Mouse (Mus musculus): Measurements from ENCODE around the gene Ankrd13c. TPM values are rescaled to one million over a fixed set of nuclear protein-coding genes. Genes with fewer than 3 reads are reported as not detected.
A peak's percentile ranks its signal among the peaks of the same experiment; 100 is the strongest.

The Ankrd13c gene
- polyA plus RNA-seq (2012; rRNA removed), result 48.6 and 50.7 TPM in 2 replicates

- H3K4me1 ChIP-seq (ENCODE audit: control insufficient read depth, insufficient read depth, low read length), result no peaks in the 10 kb centered on the region
- peak within 1 kb of the TSS; percentile 97 for H3K27ac ChIP-seq (ENCODE audit: insufficient read depth, low read length)
- H3K4me3 ChIP-seq (ENCODE audit: insufficient read depth, low read length), result peak within 1 kb of the TSS; percentile 64
- TF ChIP-seq POLR2A (IDR thresholded peaks at IDR 0.05; ENCODE audit: extremely low read depth, insufficient read depth, low read length) (peak; percentile 92), CTCF (IDR thresholded peaks at IDR 0.05; ENCODE audit: extremely low read depth, insufficient read depth, low read length) (no peak)
Measured at GRCm38 (mm10) chr3:157946843-157947358, at the start of gene Ankrd13c. TSS of gene Ankrd13c (plus strand) at chr3:157947239.

DNA sequence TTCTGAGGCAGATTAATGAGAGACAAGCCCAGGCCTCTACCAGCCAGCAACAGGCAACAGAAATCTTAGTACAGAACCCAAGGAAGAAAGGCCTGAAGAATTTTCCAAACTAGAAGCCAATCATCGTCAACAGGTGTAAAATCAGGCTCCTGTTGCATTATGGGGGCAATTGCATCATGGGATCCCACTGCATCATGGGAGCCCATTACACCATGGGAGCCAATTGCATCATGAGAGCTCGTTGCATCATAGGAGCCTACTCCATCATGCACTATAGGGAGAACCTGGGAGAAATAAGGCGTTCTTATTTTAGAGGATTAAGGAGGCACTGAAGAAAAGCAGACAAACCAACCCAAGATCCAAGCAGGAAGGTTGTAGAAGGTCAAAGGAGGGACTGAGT, 49.4 kb upstream of the Ankrd13c start:
- no peak overlapping the region for H3K27ac ChIP-seq (ENCODE audit: insufficient read depth, low read length)
- H3K4me1 ChIP-seq (ENCODE audit: control insufficient read depth, insufficient read depth, low read length), result no peaks in the 10 kb centered on the region
- TF ChIP-seq POLR2A (IDR thresholded peaks at IDR 0.05; ENCODE audit: extremely low read depth, insufficient read depth, low read length), result no peak
- TF ChIP-seq CTCF (IDR thresholded peaks at IDR 0.05; ENCODE audit: extremely low read depth, insufficient read depth, low read length), result no peak
- H3K4me3 ChIP-seq (ENCODE audit: insufficient read depth, low read length), result no peak overlapping the region

DNA sequence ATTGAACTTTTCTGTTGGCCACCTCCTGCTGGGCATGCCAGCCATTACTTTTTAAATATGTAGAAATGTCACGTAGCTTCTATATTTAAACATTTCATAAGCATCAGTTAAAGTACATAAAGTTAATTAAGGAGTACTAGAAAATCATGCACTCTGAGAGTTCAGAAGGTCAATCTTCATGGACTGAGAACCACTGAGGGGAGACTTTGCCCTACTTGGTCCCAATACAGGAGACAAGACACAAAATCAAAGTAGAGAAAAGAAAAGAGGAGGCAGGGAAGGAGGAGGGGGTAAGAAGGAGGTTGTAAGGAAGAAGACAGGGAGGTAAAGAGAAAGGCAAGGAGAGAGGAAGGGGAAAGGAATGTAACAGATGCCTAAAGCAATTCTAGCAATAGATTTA, 47.1 kb upstream of the Ankrd13c start:
- H3K27ac ChIP-seq (ENCODE audit: insufficient read depth, low read length), result no peak overlapping the region
- TF ChIP-seq POLR2A (IDR thresholded peaks at IDR 0.05; ENCODE audit: extremely low read depth, insufficient read depth, low read length), result no peak
- no peak for TF ChIP-seq CTCF (IDR thresholded peaks at IDR 0.05; ENCODE audit: extremely low read depth, insufficient read depth, low read length)
- H3K4me1 ChIP-seq (ENCODE audit: control insufficient read depth, insufficient read depth, low read length), result no peaks in the 10 kb centered on the region
- no peak overlapping the region for H3K4me3 ChIP-seq (ENCODE audit: insufficient read depth, low read length)

DNA sequence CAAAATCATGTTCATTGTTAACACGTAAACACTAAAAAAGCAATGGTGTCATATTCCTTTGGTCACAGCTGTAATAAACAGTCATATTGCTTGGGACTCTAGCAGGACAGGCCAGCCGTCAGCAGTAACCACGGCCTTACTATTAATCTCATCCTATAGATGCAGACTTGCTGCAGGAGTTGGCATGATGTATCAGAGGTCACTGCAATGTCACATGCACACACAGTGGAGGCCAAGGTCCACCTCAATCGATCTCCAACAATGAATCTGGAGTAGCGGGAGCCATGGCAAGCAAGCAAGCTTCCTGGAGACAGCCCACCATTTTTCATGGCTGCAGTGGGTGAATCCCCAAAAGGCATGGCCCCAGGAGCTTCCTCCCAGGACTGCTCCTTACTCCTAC, 45.3 kb upstream of the Ankrd13c start:
- TF ChIP-seq POLR2A (IDR thresholded peaks at IDR 0.05; ENCODE audit: extremely low read depth, insufficient read depth, low read length), result no peak
- no peak for TF ChIP-seq CTCF (IDR thresholded peaks at IDR 0.05; ENCODE audit: extremely low read depth, insufficient read depth, low read length)
- no peaks in the 10 kb centered on the region for H3K4me1 ChIP-seq (ENCODE audit: control insufficient read depth, insufficient read depth, low read length)
- H3K27ac ChIP-seq (ENCODE audit: insufficient read depth, low read length), result no peak overlapping the region
- H3K4me3 ChIP-seq (ENCODE audit: insufficient read depth, low read length), result no peak overlapping the region

DNA sequence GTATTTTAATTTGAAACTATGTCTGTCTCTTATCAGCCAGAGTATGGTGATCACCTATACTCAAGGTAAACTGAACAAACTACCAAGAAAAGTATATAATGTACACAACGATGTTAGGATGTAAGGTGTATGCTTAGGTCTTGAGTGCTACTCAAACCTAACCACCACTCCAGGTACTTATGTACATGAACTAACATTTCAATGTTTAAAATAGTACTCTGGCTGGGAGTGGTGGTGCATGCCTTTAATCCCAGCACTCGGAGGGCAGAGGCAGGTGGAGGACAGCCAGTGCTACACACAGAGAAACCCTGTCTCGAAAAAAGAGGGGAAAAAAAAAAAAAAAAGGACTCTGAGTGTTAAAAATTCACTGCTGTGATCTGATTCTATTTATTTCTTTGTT, 38.9 kb upstream of the Ankrd13c start:
- no peaks in the 10 kb centered on the region for H3K4me1 ChIP-seq (ENCODE audit: control insufficient read depth, insufficient read depth, low read length)
- no peak for TF ChIP-seq CTCF (IDR thresholded peaks at IDR 0.05; ENCODE audit: extremely low read depth, insufficient read depth, low read length)
- TF ChIP-seq POLR2A (IDR thresholded peaks at IDR 0.05; ENCODE audit: extremely low read depth, insufficient read depth, low read length), result no peak

DNA sequence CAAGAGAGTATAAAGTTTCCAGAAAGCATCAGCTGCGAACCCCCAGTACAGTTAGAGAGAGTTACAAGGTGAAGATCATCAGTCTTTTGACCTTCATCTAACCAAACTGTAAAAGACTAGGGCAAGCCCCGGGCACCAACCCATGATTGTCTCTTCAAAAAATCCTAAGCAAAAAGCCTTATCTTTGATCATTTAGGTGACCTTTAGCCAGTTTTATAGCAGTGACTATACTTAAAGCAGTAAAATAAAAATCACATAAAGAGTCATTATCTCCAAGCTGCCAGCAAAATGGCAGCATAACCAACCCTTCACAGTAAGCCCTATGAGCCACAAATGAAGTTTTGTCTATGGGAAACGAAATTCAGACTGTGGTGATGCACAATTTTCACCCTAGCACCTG, 36.8 kb upstream of the Ankrd13c start:
- H3K27ac ChIP-seq (ENCODE audit: insufficient read depth, low read length), result no peak overlapping the region
- no peak overlapping the region for H3K4me3 ChIP-seq (ENCODE audit: insufficient read depth, low read length)
- TF ChIP-seq CTCF (IDR thresholded peaks at IDR 0.05; ENCODE audit: extremely low read depth, insufficient read depth, low read length), result no peak
- TF ChIP-seq POLR2A (IDR thresholded peaks at IDR 0.05; ENCODE audit: extremely low read depth, insufficient read depth, low read length), result no peak
- H3K4me1 ChIP-seq (ENCODE audit: control insufficient read depth, insufficient read depth, low read length), result no peaks in the 10 kb centered on the region

More for the DNA sequence above, 38.9 kb upstream of the Ankrd13c start:
- Histone ChIP-seq H3K27ac (ENCODE audit: insufficient read depth, low read length) (no peak overlapping the region), H3K4me3 (ENCODE audit: insufficient read depth, low read length) (no peak overlapping the region)

DNA sequence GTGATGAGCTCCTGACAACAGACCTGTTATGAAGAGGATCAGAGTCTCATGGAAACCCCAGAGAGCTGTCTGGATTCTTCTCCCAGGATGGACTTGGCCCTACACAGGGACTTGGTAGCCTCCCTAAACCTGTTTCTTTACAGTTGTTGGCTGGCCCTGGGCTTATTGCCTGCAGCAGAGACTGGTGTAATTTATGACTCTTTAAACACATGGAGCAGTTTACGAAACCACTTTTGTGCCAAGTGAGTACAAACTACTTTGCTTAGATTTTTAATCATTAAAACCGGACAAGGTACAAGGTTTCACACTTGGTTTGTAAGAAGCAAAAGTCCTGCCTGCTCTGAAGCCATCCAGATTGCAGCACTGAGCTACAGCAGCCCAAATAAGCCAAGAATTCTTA, 34.9 kb upstream of the Ankrd13c start:
- TF ChIP-seq POLR2A (IDR thresholded peaks at IDR 0.05; ENCODE audit: extremely low read depth, insufficient read depth, low read length) (no peak), CTCF (IDR thresholded peaks at IDR 0.05; ENCODE audit: extremely low read depth, insufficient read depth, low read length) (no peak)
- Histone ChIP-seq H3K4me3 (ENCODE audit: insufficient read depth, low read length) (no peak overlapping the region), H3K27ac (ENCODE audit: insufficient read depth, low read length) (no peak overlapping the region), H3K4me1 (ENCODE audit: control insufficient read depth, insufficient read depth, low read length) (no peaks in the 10 kb centered on the region)

DNA sequence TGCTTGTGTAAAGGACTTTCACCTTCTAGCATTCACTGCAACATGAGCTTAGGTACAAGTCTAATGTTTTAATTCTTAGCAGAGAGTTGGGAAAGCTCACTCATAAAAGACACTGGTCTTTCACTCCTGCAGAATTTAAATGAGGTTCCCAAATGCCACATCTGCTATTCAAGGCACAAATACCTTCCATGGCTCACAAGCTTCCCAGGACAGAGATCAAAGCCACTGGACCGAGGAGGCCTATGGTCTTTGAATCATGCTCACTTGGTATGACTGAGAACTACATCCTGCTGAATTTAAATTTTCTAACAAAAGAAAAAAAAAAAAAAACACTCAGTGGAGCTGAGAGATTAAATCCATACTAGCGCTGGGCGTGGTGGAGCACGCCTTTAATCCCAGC, 30.7 kb upstream of the Ankrd13c start:
- no peaks in the 10 kb centered on the region for H3K4me1 ChIP-seq (ENCODE audit: control insufficient read depth, insufficient read depth, low read length)
- TF ChIP-seq CTCF (IDR thresholded peaks at IDR 0.05; ENCODE audit: extremely low read depth, insufficient read depth, low read length) (no peak), POLR2A (IDR thresholded peaks at IDR 0.05; ENCODE audit: extremely low read depth, insufficient read depth, low read length) (no peak)

DNA sequence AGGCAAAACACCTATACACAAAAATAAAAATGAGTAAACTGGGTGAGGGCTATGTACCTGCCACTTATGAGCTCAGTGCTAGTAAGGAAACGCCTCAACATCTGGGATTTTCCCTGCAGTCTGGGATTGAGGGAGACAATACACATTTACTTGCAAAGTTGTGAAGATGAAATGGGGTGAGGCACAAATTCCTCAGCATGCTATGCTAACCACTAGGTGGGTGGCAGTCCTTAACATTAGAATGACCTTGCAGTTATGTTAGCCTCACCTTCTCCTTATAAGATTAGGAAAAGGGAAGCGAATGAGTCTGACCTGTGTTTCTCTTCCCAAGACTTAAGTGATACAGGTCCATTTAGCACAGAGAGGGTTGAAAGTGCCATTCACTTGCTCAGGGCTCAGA, 25.7 kb upstream of the Ankrd13c start:
- H3K4me1 ChIP-seq (ENCODE audit: control insufficient read depth, insufficient read depth, low read length), result no peaks in the 10 kb centered on the region
- H3K4me3 ChIP-seq (ENCODE audit: insufficient read depth, low read length), result no peak overlapping the region
- H3K27ac ChIP-seq (ENCODE audit: insufficient read depth, low read length), result no peak overlapping the region
- TF ChIP-seq POLR2A (IDR thresholded peaks at IDR 0.05; ENCODE audit: extremely low read depth, insufficient read depth, low read length) (no peak), CTCF (IDR thresholded peaks at IDR 0.05; ENCODE audit: extremely low read depth, insufficient read depth, low read length) (no peak)

More for the DNA sequence above, 30.7 kb upstream of the Ankrd13c start:
- no peak overlapping the region for H3K4me3 ChIP-seq (ENCODE audit: insufficient read depth, low read length)
- H3K27ac ChIP-seq (ENCODE audit: insufficient read depth, low read length), result no peak overlapping the region

DNA sequence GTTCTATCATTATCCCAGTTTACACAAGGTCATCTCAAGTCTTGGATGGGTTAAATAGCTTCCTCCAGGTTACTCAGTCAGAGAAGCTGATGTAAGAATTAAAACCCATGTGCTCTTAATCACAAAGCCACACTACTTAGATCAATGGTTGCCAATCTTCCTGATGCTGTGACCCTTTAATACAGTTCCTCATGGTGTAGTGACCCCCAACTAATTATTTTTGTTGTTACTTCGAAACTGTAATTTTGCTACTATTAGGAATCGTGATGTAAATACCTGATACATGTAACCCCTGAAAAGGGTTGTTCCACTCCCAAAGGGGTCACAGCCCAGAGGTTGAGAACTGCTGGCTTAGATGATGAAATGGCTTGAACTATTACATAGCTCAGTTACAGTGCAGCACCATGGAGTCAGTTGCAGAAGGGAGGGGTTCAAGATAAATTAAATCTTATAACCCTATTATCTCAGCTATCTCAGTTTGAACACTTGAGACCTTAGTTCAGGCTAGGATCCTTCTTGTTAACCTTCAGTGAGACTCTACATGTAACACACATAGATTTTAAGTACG, 23.7 kb upstream of the Ankrd13c start:
- Histone ChIP-seq H3K4me3 (ENCODE audit: insufficient read depth, low read length) (no peak overlapping the region), H3K27ac (ENCODE audit: insufficient read depth, low read length) (no peak overlapping the region), H3K4me1 (ENCODE audit: control insufficient read depth, insufficient read depth, low read length) (no peaks in the 10 kb centered on the region; the same call in 1 of the 2 replicates)
- TF ChIP-seq POLR2A (IDR thresholded peaks at IDR 0.05; ENCODE audit: extremely low read depth, insufficient read depth, low read length) (no peak), CTCF (IDR thresholded peaks at IDR 0.05; ENCODE audit: extremely low read depth, insufficient read depth, low read length) (no peak)
